Mouse (Mus musculus) layer of hippocampus, adult 18-20 months (tissue): ENCODE data around the gene Zdhhc8. TPM values are rescaled to one million over a fixed set of nuclear protein-coding genes. Genes with fewer than 3 reads are reported as not detected.
A peak's percentile ranks its signal among the peaks of the same experiment; 100 is the strongest.
"Not testable (repeated sequence)": the region's sequence is repeated elsewhere in the genome, so short reads cannot be mapped to it uniquely, and the experiment has no call there.

Source experiments
- DNase-seq, 2 experiments: peaks; one replicate each; pipeline ENCODE4 v3.0.0; 2022; ENCODE audit warnings: low spot score in 2 of 2
- total RNA-seq, 2 experiments: library from RNA; stranded (reverse); gene quantifications; 2 replicates each; pipeline ENCODE4 v1.2.3; 2021

The Zdhhc8 gene
- total RNA-seq, 2 experiments from 2014 or later = 69.4 to 75.9 TPM

DNA sequence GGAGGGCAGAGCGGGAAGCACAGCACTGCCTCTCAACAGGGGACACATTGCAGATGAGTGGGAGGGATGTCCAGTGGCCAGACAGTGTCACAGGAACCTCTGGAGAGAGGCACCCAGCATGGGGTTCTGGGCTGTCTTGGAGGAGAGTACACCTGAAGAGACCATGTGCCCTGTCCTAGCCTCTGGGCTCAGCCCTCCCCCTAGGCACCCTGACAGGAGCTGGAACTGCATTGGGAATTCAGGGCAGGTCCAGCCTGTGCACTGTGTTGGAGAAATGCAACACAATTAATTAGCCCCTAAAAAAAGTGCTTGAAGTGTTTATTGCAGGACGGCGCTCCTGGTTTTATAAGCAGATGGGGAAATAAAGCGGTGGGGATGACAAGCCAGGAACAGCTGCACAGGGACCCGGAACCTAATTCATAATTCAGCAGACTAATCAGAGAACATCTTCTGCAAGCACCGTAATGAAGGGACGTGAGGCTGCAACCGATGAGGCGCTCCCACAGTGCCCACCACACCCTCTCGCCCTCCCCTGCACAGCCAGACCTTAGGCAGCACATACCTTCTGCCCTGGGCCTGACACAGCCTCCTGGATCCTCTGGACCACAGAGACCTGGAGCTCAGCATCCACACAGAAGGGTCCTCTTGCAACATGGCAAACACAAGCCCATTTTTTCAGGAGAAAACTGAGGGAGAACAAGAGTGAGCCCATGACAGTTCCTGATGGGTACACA, 36.4 kb downstream of the Zdhhc8 start:
- DNase-seq = no peak

DNA sequence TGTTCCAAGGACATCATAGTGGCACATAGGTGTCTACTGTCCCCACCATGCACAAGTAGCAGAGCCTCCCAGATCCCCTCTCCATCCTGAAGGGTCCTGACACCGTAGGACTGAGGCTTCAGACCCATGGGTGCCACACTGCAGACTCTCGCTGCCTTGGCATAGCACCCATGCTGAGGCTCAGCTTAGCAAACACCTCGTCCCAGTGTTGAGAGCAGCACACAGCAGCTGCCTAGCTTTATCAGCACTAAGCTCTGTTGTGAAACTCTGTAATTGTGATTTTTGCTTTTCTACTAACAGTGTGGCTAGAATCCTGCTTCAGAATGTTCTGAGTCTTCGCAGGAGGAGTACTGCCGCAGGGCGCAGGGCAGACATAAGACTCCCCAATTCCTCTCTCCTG, 37.1 kb downstream of the Zdhhc8 start:
- DNase-seq = no peak

DNA sequence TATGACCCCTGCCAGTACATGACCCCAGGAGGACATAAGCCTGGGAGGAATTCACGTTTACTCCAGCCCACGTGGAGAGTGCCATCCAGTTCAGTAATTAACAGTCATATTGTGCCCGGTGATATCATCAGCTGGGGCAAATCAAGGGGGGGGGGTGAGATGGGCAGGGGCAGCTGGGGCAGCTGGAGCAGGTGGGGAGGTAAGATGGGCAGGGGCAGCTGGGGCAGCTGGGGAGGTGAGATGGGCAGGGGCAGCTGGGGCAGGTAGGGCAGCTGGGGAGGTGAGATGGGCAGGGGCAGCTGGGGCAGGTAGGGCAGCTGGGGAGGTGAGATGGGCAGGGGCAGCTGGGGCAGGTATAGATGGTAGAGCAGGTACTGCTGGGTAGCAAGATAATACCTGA, 39.4 kb downstream of the Zdhhc8 start:
- DNase-seq = not testable (repeated sequence)

DNA sequence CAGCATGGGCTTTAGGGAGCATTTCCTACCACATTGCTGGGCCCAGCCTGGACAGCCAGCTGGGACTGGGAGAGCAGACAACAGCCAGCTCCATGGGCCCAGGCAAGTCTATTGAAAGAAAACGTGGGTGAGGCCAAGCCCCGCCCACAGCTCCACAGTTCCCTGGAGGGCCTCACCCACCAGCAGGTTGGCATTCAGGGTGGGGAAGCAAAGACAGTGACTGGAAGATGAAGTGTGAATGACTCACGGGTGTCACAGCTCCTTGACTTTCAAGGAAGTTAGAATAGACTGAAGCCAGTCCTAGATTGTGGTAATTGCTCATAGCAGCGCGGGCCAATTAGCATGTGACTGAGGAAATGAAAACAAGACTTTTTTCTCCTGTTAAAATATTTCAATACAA, 39.9 kb downstream of the Zdhhc8 start:
- peak in 1 of 2 experiments; percentile 66 for DNase-seq

DNA sequence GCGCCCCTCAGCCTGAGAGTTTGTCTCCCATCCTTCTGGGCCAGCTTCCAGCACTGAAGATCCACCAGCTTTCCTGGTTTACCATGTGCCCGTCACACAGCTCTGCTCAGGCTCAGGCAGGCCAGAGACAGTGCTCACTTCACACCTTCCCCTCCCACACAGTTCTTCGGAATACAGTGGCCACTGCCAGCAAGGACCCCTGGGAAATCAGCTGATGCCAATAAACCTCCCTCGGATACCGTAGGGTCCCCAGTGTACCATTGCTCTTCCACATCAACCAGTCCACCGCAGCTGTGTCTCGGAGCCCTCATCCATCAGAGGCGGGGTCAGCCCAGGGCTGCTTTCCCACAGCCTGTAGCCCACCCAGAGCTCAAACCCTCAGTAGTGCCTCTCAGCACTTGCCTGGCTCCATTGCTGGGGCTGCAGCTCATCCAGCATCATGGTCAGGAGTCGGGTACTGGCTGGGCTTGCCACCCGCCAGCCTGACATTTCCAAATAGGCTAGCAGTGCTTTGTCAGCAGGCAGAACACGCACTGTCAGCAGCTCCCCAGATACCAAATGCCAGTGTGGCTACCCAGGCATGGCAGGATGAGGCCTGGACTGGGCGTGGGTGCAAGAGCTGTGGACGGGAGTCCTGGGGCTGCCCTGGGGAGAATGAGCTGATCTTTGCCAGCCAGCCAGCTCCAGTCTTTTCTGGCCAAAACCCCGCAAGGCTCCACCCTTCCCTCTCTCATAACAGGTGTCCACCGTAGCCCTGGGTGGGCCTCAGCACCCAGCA, 40.5 kb downstream of the Zdhhc8 start:
- peak in 1 of 2 experiments; percentile 37 for DNase-seq

DNA sequence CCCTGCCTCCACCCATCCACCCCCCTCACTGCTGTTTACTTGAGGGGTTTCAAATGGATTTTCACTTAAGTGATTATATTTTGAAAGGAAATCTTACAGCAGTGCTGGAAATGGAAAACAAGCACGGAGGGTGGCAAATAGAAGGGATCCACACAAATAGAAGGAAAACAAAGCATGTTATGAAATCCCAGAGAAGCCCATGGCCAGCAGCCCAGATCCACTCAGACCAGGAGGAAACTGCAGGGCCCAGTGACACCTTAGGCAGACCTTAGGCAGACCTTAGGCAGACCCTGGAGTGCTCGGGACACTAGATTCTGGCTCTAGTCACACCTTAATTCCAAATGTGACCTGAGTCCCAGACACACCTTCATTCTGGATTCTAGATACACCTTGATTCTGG, 43.9 kb downstream of the Zdhhc8 start:
- DNase-seq = no peak

DNA sequence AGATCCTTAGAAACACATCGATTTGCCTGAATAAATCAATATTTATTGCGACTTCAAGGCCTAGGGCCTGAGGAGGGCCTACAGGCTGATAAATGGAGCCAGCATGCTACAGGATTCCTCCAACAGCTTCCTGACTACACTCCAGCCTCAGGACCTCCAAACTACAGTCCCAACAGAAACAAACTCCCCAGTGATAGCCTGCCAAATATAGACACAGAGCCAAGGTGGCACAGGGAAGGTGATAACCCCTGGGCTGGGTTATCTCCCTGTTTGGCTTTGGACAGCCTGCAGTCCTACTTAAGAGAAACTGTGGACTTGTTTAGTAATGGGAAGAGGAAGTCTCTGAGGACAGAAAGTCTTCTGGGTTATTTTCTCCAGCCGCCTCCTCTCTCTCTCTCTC, 47.7 kb downstream of the Zdhhc8 start:
- DNase-seq = no peak

DNA sequence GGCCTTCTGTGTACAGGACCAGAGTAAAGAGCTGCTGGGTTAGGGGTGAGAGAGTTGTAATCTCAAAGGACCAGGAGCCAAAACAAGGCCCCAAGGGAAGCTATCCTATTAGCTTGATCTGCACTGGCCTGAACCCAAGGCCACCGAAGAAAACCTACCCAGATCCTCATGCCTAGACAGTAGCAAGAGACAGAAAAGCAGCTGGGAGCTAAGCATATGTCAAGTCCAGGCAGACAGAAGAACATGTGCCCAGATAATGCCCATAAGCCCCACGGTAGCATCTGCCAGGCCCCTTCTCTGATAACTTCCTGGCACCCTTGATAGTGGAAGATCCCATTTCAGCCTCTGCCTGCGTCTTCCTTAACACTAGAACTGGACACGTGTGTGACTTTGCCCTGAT, 48.1 kb downstream of the Zdhhc8 start:
- DNase-seq = no peak

DNA sequence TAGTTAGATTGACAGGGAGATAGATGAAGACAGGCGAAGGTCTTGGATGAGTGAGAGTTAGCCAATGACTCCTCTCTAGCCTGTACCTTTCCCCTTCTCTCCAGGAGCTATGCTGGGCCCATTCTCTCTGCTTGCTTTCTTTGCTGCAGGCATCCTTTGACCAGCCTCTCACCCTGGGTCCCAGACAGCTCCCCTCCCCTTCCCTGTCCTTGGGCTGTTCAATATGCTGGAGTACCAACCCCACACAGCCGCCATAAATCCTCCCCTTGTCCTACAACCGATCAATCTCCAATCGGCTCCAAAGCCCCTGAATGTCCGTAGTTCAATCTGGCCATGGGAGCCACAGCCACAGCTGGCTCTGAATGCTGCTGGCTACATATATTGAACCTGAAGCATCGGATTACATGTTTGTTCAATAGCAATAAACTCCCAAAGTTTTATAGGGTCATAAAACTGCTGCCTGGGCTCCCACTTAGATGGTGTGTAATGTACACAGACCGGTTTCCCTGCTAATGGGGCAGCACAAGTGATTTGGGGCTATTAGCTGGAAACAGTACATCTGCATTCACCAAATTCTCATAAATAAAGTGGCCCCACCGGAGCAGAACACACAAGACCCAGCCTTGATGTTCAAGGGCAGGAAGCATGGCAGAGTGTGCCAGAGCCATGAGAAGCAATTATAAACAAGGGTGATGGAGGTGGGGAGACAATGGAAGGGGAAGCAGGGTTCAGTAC, 49.1 kb downstream of the Zdhhc8 start:
- DNase-seq = no peak

DNA sequence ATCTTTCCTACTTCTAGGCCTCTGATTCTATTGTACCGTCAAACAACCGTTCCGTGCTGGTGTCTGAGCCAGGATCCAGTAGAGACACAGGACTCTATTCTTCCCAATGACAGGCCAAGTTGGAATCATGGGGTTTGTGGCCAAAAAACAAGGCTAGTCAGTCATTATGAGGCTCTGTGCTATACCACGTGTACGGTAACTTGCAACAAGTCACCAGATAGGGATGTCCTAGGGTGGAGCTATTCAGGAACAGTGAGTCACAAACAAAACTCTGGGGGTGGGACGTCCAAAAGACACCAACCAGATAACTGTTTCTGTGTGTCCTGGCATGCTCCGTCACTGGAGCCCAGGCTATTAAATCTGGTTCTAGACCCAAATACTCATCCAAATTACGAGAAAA, 52.2 kb downstream of the Zdhhc8 start:
- DNase-seq = no peak

DNA sequence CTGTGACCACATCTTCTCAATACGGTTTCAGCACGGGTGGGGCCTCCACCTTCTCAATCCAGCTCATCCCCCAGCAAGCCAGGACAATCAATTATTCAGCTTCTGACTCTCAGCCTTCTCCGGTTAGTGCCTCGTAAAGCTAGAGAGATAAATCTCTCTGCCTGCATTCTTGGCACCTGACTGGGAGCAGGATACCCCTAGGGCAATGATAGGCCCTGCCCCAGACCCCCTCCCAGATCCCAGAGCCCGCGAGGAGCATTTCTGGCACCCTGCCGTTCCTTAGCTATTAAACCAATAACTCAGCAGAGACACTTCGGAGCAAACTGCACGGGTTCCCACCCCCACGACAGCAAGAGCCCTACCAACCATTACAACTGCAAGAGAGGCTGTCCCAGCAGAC, 53.5 kb downstream of the Zdhhc8 start:
- DNase-seq = no peak

DNA sequence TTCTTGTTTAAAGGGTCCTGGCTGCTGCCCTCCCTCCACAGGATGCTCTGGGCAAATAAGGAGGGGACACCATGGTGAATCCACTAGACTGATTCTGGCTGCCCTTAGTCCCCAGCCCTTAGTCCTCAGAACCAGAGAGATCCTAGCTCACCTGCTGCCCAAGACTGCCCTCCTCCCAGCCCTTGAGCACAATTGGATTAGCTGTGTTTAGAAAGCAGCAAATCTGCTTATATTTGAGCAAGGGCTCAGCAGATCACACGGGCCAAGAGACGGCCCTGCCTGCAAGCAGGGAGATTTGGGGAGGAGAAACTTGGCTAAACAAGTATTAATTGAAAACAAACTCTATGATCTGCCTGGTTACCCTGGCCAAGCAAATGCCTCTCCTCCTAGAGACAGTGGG, 55.3 kb downstream of the Zdhhc8 start:
- DNase-seq = no peak

DNA sequence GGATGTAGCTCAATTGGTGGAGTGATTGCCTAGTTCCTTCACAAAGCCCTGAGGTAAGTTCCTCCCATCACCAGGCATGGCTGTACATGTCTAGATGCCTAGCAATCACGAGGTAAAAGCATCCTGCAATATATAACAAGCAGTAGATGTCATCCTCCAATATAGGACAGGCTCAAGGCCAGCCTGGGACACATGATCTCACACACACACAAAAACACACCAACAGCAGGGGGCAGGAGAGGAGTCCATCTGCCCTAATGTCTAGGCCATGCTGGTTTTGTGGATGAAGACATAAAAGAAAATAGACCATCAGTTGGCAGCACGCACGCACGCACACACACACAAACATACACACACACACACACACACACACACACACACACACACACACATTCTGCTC, 58.2 kb downstream of the Zdhhc8 start:
- DNase-seq = no peak

DNA sequence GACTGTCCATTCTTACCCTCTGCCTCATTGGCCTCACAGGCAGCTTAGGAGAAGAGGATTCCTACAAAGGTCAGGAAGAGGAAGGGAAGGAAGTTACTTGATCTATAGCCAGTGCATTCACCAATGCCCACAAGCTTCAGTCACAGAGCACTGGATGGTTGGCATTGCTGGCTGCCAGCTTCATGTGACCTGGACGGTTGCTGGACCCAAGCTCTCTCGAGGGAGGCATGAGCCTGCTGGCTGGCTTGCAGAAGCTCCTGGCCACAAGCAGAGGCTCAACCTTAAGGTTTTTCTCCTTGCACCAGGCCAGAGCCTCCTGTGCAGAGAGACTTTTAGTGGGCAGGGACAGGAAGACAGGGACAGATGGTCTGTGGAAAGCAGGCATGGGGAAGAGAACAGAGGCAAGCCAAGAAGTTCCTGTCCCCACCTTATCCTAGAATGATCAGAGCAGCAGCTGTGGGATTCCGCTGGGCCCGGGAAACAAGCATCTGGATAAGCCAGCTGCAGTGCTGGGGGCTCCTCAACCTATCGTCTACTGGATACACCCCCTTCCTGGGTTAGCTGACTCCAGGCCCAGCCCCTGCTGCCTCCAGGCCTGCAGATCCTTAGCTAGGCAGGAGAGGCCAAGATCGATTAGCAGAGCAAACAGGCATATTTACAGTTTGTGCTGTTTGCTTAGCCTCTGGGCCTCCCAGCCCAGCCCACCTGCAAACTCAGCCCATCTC, 59.0 kb downstream of the Zdhhc8 start:
- no peak for DNase-seq

DNA sequence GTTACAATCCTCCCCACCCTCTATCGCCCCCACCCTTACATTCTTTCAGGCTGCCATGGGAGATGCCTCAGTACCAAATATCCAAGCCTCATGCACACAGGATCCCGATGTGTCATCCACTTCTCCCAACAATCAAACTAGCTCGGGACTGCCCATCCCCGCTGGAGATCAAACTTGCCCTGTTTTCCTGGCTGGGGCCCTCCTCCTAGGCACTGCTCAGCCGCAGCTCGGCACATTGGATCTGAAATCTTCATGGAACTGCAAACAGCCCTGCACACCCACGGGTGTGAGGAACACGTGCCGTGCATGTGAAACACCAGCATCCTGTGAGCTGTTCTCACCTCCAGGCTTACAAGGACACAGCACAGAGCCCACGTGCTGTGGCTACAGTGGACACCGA, 61.1 kb downstream of the Zdhhc8 start:
- peak; percentile 43 to 56 for DNase-seq

DNA sequence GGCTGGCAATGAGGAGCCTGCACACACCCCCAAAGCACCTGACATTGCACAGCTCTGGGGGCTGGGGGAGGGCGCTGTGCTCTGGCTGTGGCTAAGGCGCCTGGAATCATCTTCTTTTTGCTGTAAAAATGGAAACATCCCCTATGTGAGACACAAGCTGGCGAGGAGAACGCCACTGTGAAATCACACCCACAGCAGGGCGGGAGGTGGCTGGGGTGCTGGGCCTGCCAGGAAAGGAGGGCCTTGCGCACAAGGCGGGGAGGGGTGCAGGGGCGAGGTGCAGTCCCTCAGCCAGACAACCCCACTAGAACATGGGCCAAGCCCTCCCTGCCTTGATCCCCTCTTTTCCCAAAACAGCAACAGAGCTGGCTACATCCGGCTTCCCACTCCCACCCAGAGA, 61.7 kb downstream of the Zdhhc8 start:
- peak; percentile 76 to 84 for DNase-seq

DNA sequence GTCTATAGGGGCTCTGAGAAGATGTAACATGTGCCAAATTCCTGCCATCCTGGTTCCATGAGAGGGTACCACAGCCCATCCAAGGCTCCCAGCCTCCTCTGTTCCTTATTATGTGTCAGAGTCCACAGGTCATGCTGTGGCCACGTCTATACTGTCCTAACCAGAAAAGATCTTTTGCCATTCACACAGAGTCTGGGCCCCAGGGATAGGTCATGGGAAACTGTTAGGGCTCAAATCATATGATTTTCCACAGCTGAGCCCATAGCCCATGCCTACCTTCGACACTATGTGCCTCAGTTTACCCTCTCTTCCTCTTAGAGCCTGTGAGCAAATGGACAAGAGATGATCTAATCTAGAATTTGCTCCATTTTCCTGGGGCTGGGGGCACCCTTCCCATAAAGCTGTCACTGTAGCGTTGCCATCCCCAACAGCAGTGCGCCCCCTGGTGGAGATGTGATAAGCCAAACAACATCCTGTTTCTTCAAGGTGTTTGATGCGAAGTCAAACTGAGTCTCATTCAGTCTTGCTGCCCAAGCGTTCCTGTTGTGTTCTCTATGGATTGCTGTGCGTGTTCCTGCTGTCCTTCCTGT, 62.6 kb downstream of the Zdhhc8 start:
- peak; percentile 72 to 87 for DNase-seq
